Mouse (Mus musculus) skeletal muscle tissue, adult 2 months (tissue): ENCODE results near the gene Mettl27.

Experiments
- DNase-seq: peaks from one replicate; pipeline ENCODE4 v3.0.0-alpha.2; 2012; ENCODE audit warnings: low read depth, low spot score

The Mettl27 gene

GRCm38 (mm10) chr5:134985633-134986297, 53.6 kb downstream of the Mettl27 start, which contains the start of gene Cldn3:
Cldn3 (plus strand) TSS chr5:134986214.
- DNase-seq, result no peak

DNA sequence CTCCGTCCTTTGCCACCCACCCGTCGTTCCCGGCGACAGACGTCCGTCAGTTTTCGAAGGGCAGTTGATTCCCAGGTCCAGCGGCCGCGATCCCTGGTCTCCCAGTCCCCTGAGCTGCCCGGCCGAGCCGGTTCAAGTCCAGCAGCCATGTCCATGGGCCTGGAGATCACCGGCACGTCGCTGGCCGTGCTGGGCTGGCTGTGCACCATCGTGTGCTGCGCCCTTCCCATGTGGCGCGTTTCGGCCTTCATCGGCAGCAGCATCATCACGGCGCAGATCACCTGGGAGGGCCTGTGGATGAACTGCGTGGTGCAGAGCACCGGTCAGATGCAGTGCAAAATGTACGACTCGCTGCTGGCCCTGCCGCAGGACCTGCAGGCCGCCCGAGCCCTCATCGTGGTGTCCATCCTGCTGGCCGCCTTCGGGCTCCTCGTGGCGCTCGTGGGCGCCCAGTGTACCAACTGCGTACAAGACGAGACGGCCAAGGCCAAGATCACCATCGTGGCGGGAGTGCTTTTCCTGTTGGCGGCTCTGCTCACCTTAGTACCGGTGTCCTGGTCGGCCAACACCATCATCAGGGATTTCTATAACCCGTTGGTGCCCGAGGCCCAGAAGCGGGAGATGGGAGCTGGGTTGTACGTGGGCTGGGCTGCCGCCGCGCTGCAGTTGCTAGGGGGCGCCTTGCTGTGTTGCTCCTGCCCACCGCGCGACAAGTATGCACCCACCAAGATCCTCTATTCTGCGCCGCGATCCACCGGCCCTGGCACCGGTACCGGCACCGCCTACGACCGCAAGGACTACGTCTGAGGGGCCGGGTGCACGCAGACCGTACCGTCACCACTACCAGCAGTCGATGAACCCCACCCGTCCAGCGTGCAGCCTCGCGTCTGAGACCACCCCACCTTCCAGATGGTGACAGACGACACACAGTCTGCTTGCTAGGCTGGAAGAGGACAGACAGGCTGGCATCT, 54.4 kb downstream of the Mettl27 start:
- DNase-seq, result no peak

- DNase-seq, result no peak
Measured at GRCm38 (mm10) chr5:134989166-134989565, 57.0 kb downstream of the Mettl27 start.

GRCm38 (mm10) chr5:134989741-134990140, 57.6 kb downstream of the Mettl27 start:
- peak; percentile 31 for DNase-seq
